Mouse (Mus musculus) forebrain, postnatal 0 days (tissue): ENCODE measurements around the gene Col13a1. TPM values are rescaled to one million over a fixed set of nuclear protein-coding genes. Genes with fewer than 3 reads are reported as not detected.

ENCODE experiments used
- ATAC-seq: fragments of 200-750 bp; cut with Nextera tagmentation; 2 replicates; pipeline ENCODE4 v1.8.0; 2017; ENCODE audit warnings: mild to moderate bottlenecking, moderate library complexity
- DNase-seq: peaks from one replicate; pipeline ENCODE4 v3.0.0-alpha.2; 2015
- H3K27ac ChIP-seq: fragments of 300-500 bp; sonication (generic); 2 replicates; pipeline ENCODE4 v1.5.1; 2014; ENCODE audit warnings: low read depth, mild to moderate bottlenecking, antibody characterized with exemption, low read length, moderate library complexity, mixed read lengths
- H3K27me3 ChIP-seq: fragments of 300-500 bp; sonication (generic); 2 replicates; pipeline ENCODE4 v1.6.1; 2014; ENCODE audit warnings: mild to moderate bottlenecking, low read length, mixed read lengths; ENCODE audit not compliant: insufficient read depth
- H3K36me3 ChIP-seq: fragments of 300-500 bp; sonication (generic); 2 replicates; pipeline ENCODE4 v1.6.1; 2014; ENCODE audit warnings: mild to moderate bottlenecking, moderate library complexity; ENCODE audit not compliant: insufficient read depth
- H3K4me1 ChIP-seq: fragments of 300-500 bp; sonication (generic); 2 replicates; pipeline ENCODE4 v1.6.1; 2014; ENCODE audit warnings: antibody characterized with exemption; ENCODE audit not compliant: insufficient read depth
- H3K4me2 ChIP-seq: fragments of 300-500 bp; sonication (generic); 2 replicates; pipeline ENCODE4 v1.6.1; 2014; ENCODE audit warnings: low read depth, mild to moderate bottlenecking, moderate library complexity
- H3K4me3 ChIP-seq: fragments of 300-500 bp; sonication (generic); 2 replicates; pipeline ENCODE4 v1.5.1; 2014; ENCODE audit warnings: low read depth, low read length, mixed read lengths
- H3K9ac ChIP-seq: fragments of 300-500 bp; sonication (generic); 2 replicates; pipeline ENCODE4 v1.6.1; 2014; ENCODE audit warnings: mild to moderate bottlenecking
- H3K9me3 ChIP-seq: fragments of 300-500 bp; sonication (generic); 2 replicates; pipeline ENCODE4 v1.6.1; 2016; ENCODE audit warnings: low read length
- CTCF ChIP-seq: sonication (generic); IDR thresholded peaks from 2 replicates; pipeline ENCODE4 v1.5.1; 2016; ENCODE audit warnings: antibody characterized with exemption, control low read depth, low read depth
- WGBS: fragments of 180-500 bp; shearing (Covaris S2); extraction: QIAGEN DNeasy Blood & Tissue Kit; methylation state at CpG from one replicate; pipeline ENCODE4 v1.1.7; 2014; 5-methylcytosine and 5-hydroxymethylcytosine counted together
- polyA plus RNA-seq: library from polyadenylated mRNA; unstranded; fragments of >200 nt; fragmentation: Nextera tagmentation; extraction: Ambion mirVana; gene quantifications from 2 replicates; pipeline ENCODE4 v1.2.1, GENCODE M21; 2015
- total RNA-seq: library from RNA; depleted of rRNA; stranded (reverse); fragments of >200 nt; gene quantifications from 2 replicates; pipeline ENCODE4 v1.2.3, GENCODE M21; 2014

Gene Col13a1
- total and polyA plus RNA-seq, 2 experiments from 2014 or later, result 1.1 to 3.7 TPM

DNA sequence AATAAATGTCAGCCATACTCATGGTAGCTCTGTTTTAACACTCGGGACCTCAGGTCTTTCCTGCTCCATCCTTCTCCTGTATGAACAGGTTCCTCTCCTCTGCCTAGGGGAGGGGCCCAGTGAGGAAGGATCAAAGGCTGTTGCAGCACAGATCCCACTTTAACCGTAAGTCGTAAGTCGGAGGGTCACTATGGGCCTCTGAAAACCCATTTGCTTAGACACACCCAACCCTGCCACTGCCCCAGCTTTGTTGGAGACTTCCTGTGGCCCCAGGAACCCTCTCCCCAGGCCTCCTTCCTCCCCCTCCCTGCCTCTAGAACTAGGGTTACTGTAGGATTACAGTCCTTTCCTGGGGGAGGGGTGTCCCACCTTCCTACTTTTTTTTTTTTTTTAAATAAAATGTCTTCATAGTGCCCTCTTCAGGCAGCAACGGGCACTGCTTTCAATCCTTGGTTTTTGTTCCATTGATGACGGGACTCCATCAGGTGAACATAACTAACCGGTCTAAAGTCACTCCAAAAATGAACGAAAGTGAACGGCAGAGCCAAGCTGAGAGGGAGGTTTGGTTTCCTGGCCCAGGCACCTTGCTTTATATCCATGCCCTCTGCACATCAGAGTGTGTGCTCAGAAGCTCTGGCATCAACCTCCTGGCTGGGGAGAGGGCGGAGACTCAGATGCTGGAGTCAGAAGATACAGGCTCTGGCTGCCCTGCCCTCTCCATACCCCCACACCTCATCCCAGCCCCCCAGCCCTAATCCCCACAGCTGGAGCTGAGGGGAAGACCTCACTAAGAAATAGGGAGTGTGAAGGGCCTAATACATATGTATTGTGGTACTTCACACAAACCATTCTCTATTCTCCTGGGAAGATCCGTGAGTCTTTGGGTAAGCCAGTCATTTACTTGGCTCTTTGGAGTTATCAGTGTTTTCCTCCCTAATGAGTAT is 12.8 kb upstream of the Col13a1 start:
- ATAC-seq (no peak), DNase-seq (no peak)
- H3K4me3 ChIP-seq, result no peak overlapping the region
- H3K4me1 ChIP-seq, result no peaks in the 10 kb centered on the region
- peak; percentile 24 for TF ChIP-seq CTCF
- WGBS, result 34% methylated on average over 11 of the region's 11 CpGs
- H3K4me2 ChIP-seq, result no peak overlapping the region
- H3K27me3 ChIP-seq, result no peaks in the 10 kb centered on the region
- H3K9me3 ChIP-seq, result no peaks in the 10 kb centered on the region
- H3K27ac ChIP-seq, result no peak overlapping the region
- no peak overlapping the region for H3K9ac ChIP-seq
- H3K36me3 ChIP-seq, result no peaks in the 10 kb centered on the region

DNA sequence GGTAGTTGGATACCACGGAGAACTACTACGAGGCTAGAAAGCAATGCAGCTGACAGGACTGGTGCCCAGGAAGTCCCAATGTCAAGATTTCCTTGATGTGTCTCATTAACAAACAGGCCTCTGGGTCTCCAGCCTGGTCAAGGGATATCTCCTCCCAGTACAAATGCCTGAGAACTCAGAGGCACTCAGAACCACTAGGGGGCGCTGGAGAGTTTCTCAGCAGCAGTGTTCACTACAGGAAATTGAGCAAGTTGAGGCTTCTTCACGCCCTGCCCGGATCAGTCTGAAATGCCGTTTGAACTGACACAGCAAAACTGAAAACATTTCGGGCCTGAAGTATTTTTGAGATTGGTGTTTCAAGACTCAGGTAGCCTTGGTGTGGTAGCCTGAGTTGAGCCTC is 1.5 kb upstream of the Col13a1 start:
- Histone ChIP-seq H3K4me3 (no peak overlapping the region), H3K36me3 (no peaks in the 10 kb centered on the region), H3K27me3 (peaks cover 51% of the 10 kb centered on the region), H3K9me3 (no peaks in the 10 kb centered on the region), H3K27ac (no peak overlapping the region), H3K9ac (no peak overlapping the region), H3K4me2 (no peak overlapping the region), H3K4me1 (no peaks in the 10 kb centered on the region)
- ATAC-seq, result peak; percentile 83
- DNase-seq, result peak; percentile 91
- WGBS, result 4% methylated on average over 7 of the region's 7 CpGs
- peak; percentile 96 for TF ChIP-seq CTCF

DNA sequence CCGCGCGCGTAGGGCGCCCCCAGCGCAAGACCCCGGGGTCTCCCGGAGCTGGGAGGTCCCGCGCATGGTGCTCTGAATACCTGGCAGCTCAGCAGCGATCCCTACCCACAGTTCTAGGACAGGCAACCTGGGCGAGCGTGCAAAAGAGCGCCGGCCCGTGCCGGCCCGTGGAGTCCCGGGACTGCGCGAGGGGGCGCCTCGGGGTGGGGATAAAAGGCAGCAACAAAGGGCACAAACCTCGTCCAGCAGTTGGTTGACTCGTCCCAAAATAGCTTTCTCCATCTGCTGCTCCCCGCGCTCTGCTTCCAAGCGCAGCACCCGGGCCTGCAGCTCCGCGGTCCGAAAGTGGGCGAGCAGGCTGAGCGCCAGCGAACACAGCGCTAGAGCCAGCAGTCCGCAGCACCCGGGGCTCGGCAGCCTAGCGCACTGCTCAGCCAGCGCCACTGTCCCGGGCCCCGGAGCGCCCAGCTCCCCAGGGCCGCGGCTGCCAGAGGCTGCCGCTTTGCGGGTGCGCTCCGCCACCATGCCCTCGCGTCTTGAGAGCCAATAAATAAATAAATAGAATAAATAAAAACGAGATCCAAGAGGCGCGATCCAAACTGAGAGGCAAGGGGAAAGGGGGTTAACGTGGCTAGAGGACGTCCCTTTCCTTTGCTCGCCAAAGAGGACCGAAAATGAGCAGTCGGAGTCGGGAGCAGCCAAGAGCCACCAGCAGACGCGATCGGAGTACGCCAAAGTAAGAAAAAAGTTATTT is 619 bp downstream of the Col13a1 start:
- Histone ChIP-seq H3K27ac (no peak overlapping the region), H3K4me1 (no peaks in the 10 kb centered on the region), H3K4me2 (peak overlapping the region; percentile 62), H3K4me3 (peak overlapping the region; percentile 35), H3K9me3 (no peaks in the 10 kb centered on the region), H3K36me3 (no peaks in the 10 kb centered on the region), H3K27me3 (peaks cover 51% of the 10 kb centered on the region), H3K9ac (peak overlapping the region; percentile 18; the same call in 1 of the 2 replicates)
- no peak for TF ChIP-seq CTCF
- DNase-seq, result peak; percentile 33
- WGBS, result 1% methylated on average over 65 of the region's 65 CpGs
- ATAC-seq, result peak; percentile 39; the same call in 1 of the 2 replicates

DNA sequence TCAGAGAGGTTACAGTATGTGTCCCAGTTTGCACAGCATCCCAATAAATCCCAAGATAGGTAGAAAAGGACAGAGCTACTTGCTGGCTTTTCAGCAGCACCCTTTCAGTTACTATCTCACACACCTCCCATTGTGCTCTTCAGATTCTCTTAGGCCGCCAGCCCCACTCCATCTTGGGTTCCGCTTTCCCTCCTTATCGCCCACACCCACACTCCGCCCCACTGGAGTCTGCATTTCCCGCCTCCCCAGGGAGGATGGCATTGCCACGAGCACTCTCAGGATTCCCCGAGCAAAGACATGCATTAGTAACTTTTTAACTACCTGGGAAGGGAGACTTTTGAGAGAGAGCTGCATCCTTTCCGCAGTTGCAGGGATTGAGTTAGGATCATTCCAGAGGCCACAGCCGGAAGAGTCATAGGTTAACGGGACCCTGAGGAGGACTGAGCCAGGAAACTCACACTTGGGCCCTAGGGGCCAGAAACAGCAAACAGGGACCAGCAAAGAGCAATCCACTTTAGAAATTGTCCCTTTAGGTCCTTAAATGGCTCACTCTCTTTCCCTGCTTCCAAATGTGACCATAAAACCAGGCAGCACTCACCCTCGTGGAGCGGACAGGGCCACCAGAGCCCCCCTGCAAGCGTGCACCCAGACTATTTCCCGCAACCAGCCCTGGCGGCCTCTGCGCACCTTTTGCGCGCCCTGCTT is 1.4 kb downstream of the Col13a1 start:
- no peaks in the 10 kb centered on the region for H3K36me3 ChIP-seq

DNA sequence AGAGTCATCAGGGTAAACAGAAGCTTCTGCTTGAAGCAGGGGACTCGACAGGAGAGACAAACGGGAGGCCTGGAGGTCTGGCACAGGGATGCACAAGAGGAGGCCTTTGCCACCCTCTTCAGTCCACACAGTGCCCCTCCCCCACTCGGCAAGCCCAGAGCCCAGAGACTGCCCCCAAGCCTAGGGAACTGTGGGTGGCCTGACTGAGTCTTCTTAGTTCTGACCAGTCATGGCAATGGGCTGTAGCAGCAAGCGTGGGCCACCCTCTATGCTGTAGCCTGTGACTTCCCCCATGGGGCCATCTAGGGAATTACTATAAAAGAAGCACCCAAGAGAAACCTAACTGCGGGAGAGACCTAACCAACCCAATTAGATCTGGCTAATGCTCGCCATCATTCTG is 1.9 kb downstream of the Col13a1 start:
- WGBS, result 13% methylated on average over 6 of the region's 6 CpGs
- Histone ChIP-seq H3K27me3 (peaks cover 51% of the 10 kb centered on the region), H3K4me2 (no peak overlapping the region), H3K4me1 (no peaks in the 10 kb centered on the region), H3K27ac (no peak overlapping the region), H3K36me3 (no peaks in the 10 kb centered on the region), H3K9ac (no peak overlapping the region), H3K4me3 (no peak overlapping the region), H3K9me3 (no peaks in the 10 kb centered on the region)
- DNase-seq, result no peak
- peak; percentile 50 for TF ChIP-seq CTCF
- ATAC-seq, result peak; percentile 60; the same call in 1 of the 2 replicates

More for the DNA sequence above, 1.4 kb downstream of the Col13a1 start:
- Histone ChIP-seq H3K4me3 (peak overlapping the region; percentile 35), H3K9me3 (no peaks in the 10 kb centered on the region), H3K27ac (no peak overlapping the region), H3K27me3 (peaks cover 51% of the 10 kb centered on the region), H3K9ac (peak overlapping the region; percentile 18; the same call in 1 of the 2 replicates), H3K4me1 (no peaks in the 10 kb centered on the region), H3K4me2 (peak overlapping the region; percentile 62)
- WGBS, result 7% methylated on average over 18 of the region's 18 CpGs
- DNase-seq (no peak), ATAC-seq (no peak)
- no peak for TF ChIP-seq CTCF

DNA sequence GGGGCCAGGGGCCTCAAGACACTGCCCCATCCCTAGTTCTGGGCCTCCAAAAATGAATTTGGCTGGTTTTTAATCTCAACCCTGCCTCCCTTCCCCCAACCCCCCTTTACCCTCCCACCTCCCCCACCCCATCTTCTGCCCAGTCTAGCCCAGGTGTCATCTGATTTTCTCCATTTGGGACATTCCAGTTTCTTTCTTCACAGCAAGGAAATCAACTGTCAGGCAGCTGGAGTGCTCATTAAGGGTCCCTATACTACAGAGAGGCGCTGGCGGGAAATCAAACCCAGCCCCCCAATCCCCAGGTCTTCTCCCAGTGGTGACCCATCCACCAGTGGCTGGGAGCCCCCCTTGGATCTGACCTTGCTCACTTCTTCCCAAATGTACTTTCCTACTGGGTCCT is 4.3 kb downstream of the Col13a1 start:
- no peak overlapping the region for H3K4me2 ChIP-seq
- no peaks in the 10 kb centered on the region for H3K4me1 ChIP-seq
- H3K27ac ChIP-seq, result no peak overlapping the region
- ATAC-seq (no peak), DNase-seq (no peak)
- no peak overlapping the region for H3K9ac ChIP-seq
- peaks cover 39% of the 10 kb centered on the region for H3K27me3 ChIP-seq
- H3K9me3 ChIP-seq, result no peaks in the 10 kb centered on the region
- no peak overlapping the region for H3K4me3 ChIP-seq
- no peaks in the 10 kb centered on the region for H3K36me3 ChIP-seq
- no peak for TF ChIP-seq CTCF
- 64% methylated on average over 2 of the region's 2 CpGs for WGBS
